Mouse (Mus musculus) midbrain, postnatal 0 days (tissue): Measurements from ENCODE around the gene Gm7233. TPM values are rescaled to one million over a fixed set of nuclear protein-coding genes. Genes with fewer than 3 reads are reported as not detected.
"Not testable (repeated sequence)": the region's sequence is repeated elsewhere in the genome, so short reads cannot be mapped to it uniquely, and the experiment has no call there.

Source experiments
- ATAC-seq: fragments of 200-750 bp; cut with Nextera tagmentation; 2 replicates; pipeline ENCODE4 v1.8.0; 2017; ENCODE audit warnings: moderate number of reproducible peaks, mild to moderate bottlenecking, moderate TSS enrichment, moderate library complexity; ENCODE audit not compliant: low FRiP score
- DNase-seq: peaks from one replicate; pipeline ENCODE4 v3.0.0-alpha.2; 2015; ENCODE audit warnings: low spot score
- H3K27ac ChIP-seq: fragments of 300-500 bp; sonication (generic); 2 replicates; pipeline ENCODE4 v1.5.1; 2014; ENCODE audit warnings: low read depth, mild to moderate bottlenecking, low read length, mixed read lengths
- H3K27me3 ChIP-seq: fragments of 300-500 bp; sonication (generic); 2 replicates; pipeline ENCODE4 v1.6.1; 2014; ENCODE audit warnings: low read length, control low read depth, mixed read lengths; ENCODE audit not compliant: insufficient read depth
- H3K36me3 ChIP-seq: fragments of 300-500 bp; sonication (generic); 2 replicates; pipeline ENCODE4 v1.6.1; 2014; ENCODE audit warnings: low read length, control low read depth, mixed read lengths; ENCODE audit not compliant: insufficient read depth
- H3K4me1 ChIP-seq: fragments of 300-500 bp; sonication (generic); 2 replicates; pipeline ENCODE4 v1.6.1; 2014; ENCODE audit warnings: mild to moderate bottlenecking, control low read depth, antibody characterized with exemption, low read length, mixed read lengths; ENCODE audit not compliant: insufficient read depth
- H3K4me2 ChIP-seq: fragments of 300-500 bp; sonication (generic); 2 replicates; pipeline ENCODE4 v1.6.1; 2014; ENCODE audit warnings: low read depth, mild to moderate bottlenecking, low read length, mixed read lengths; ENCODE audit not compliant: poor library complexity, severe bottlenecking
- H3K4me3 ChIP-seq: fragments of 300-500 bp; sonication (generic); 2 replicates; pipeline ENCODE4 v1.5.1; 2014; ENCODE audit warnings: low read depth, mild to moderate bottlenecking, low read length, moderate library complexity
- H3K9ac ChIP-seq: fragments of 300-500 bp; sonication (generic); replicated peaks from 2 replicates; pipeline ENCODE4 v1.6.1; 2014; ENCODE audit warnings: mild to moderate bottlenecking, low read length, moderate library complexity, mixed read lengths; ENCODE audit not compliant: poor library complexity, severe bottlenecking
- H3K9me3 ChIP-seq: fragments of 300-500 bp; sonication (generic); 2 replicates; pipeline ENCODE4 v1.6.1; 2016; ENCODE audit warnings: low read length, control low read depth
- WGBS: fragments of 180-500 bp; shearing (Covaris S2); extraction: QIAGEN DNeasy Blood & Tissue Kit; methylation state at CpG from one replicate; pipeline ENCODE4 v1.1.7; 2014; 5-methylcytosine and 5-hydroxymethylcytosine counted together
- polyA plus RNA-seq: library from polyadenylated mRNA; unstranded; fragments of >200 nt; fragmentation: Nextera tagmentation; extraction: Ambion mirVana; gene quantifications from 2 replicates; pipeline ENCODE4 v1.2.1, GENCODE M21; 2015
- total RNA-seq: library from RNA; depleted of rRNA; stranded (reverse); fragments of >200 nt; gene quantifications from 2 replicates; pipeline ENCODE4 v1.2.3, GENCODE M21; 2014; rRNA removed

Gm7233 gene
- total RNA-seq, result not detected in 2 replicates
- not detected in 2 replicates for polyA plus RNA-seq

GRCm38 (mm10) chr14:43179567-43179966 lies at the start of gene Gm7233:
Gene Gm7233 (plus strand): TSS chr14:43179867.
- not testable (repeated sequence) for H3K4me3 ChIP-seq, H3K9me3 ChIP-seq, H3K4me2 ChIP-seq, H3K36me3 ChIP-seq, H3K27ac ChIP-seq, H3K4me1 ChIP-seq, H3K27me3 ChIP-seq, H3K9ac ChIP-seq, ATAC-seq, DNase-seq
- WGBS, result 80% methylated on average over 4 of the region's 5 CpGs

DNA sequence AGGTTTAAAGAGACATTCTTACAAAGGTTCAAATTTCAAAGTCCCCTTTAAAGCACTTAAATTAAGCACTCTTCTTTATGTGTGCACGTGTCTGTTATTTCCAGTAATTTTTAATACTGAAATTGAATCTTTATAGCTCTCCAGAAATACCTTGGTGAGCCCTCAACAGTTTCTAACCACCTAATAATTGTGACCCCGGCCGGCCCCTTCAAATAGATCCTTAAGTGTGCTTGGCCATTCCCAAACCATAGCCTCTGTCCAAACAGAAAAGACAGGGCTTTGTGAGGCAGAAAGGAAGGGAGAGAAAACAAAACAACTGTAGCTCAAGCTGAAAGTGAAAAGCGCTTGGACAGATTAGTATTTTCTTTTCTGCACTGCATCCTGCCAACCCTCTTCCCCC lies 12.5 kb upstream of the Gm7233 start:
- WGBS, result 88% methylated on average over 4 of the region's 4 CpGs
- ATAC-seq, DNase-seq: not testable (repeated sequence)

GRCm38 (mm10) chr14:43167942-43168341 lies 11.7 kb upstream of the Gm7233 start:
- not testable (repeated sequence) for H3K4me1 ChIP-seq, H3K36me3 ChIP-seq, H3K4me3 ChIP-seq, H3K4me2 ChIP-seq, DNase-seq, H3K9ac ChIP-seq, H3K27ac ChIP-seq, H3K9me3 ChIP-seq, H3K27me3 ChIP-seq
- ATAC-seq, result 0 out of 2 replicates have a peak, but pooled peaks have one; percentile 56
- WGBS, result no CpG with 5 or more reads among the region's 10 CpGs

More for the DNA sequence above, 12.5 kb upstream of the Gm7233 start:
- H3K4me2 ChIP-seq, H3K9me3 ChIP-seq, H3K4me1 ChIP-seq, H3K27ac ChIP-seq, H3K9ac ChIP-seq, H3K4me3 ChIP-seq, H3K36me3 ChIP-seq, H3K27me3 ChIP-seq: not testable (repeated sequence)

- H3K4me2 ChIP-seq, DNase-seq, H3K9ac ChIP-seq, H3K4me1 ChIP-seq, H3K27ac ChIP-seq, H3K4me3 ChIP-seq, H3K9me3 ChIP-seq, H3K36me3 ChIP-seq, H3K27me3 ChIP-seq: not testable (repeated sequence)
- 23% methylated on average over 1 of the region's 10 CpGs for WGBS
- 0 out of 2 replicates have a peak, but pooled peaks have one; percentile 27 for ATAC-seq
Measured at GRCm38 (mm10) chr14:43168573-43169170, 11.0 kb upstream of the Gm7233 start.

GRCm38 (mm10) chr14:43235204-43235603 lies 55.5 kb downstream of the Gm7233 start, which contains the start of gene Gm8122:
Gene Gm8122 (minus strand): TSS chr14:43235304.
- H3K27me3 ChIP-seq, H3K4me1 ChIP-seq, ATAC-seq, H3K4me2 ChIP-seq, H3K9me3 ChIP-seq, H3K9ac ChIP-seq, H3K36me3 ChIP-seq, DNase-seq, H3K27ac ChIP-seq, H3K4me3 ChIP-seq: not testable (repeated sequence)
- WGBS, result 86% methylated on average over 3 of the region's 4 CpGs

Other genes with a start within 250 kb of the Gm7233 start
- not detected in 2 replicates for gene Gm8082, start 186.2 kb upstream of the Gm7233 start, total RNA-seq
- not detected in 2 replicates for gene Gm8082, start 186.2 kb upstream of the Gm7233 start, polyA plus RNA-seq
- not detected in 2 replicates for gene Gm10376, start 164.2 kb upstream of the Gm7233 start, total RNA-seq
- gene Gm10376, start 164.2 kb upstream of the Gm7233 start, polyA plus RNA-seq, result not detected in 2 replicates
- gene Gm8094, start 103.2 kb upstream of the Gm7233 start, total RNA-seq, result not detected in 2 replicates
- gene Gm8094, start 103.2 kb upstream of the Gm7233 start, polyA plus RNA-seq, result not detected in 2 replicates
- gene Gm8104, start 79.3 kb upstream of the Gm7233 start, total RNA-seq, result 0.24 TPM in 1 of 2 replicates, not detected in the other
- 0.26 and 0.27 TPM in 2 replicates for gene Gm8104, start 79.3 kb upstream of the Gm7233 start, polyA plus RNA-seq
- gene Gm8122, start 55.4 kb downstream of the Gm7233 start, total RNA-seq, result not detected in 2 replicates
- gene Gm8122, start 55.4 kb downstream of the Gm7233 start, polyA plus RNA-seq, result not detected in 2 replicates
- gene Gm8126, start 78.8 kb downstream of the Gm7233 start, total RNA-seq, result not detected in 2 replicates
- not detected in 2 replicates for gene Gm8126, start 78.8 kb downstream of the Gm7233 start, polyA plus RNA-seq
- 0.24 TPM in 1 of 2 replicates, not detected in the other for gene Gm9732, start 95.2 kb downstream of the Gm7233 start, total RNA-seq
- not detected in 2 replicates for gene Gm9732, start 95.2 kb downstream of the Gm7233 start, polyA plus RNA-seq
- not detected in 2 replicates for gene Gm8127, start 114.0 kb downstream of the Gm7233 start, total RNA-seq
- gene Gm8127, start 114.0 kb downstream of the Gm7233 start, polyA plus RNA-seq, result not detected in 2 replicates
- not detected in 2 replicates for gene 1700001F09Rik, start 167.9 kb downstream of the Gm7233 start, total RNA-seq
- gene 1700001F09Rik, start 167.9 kb downstream of the Gm7233 start, polyA plus RNA-seq, result 0.30 TPM in 1 of 2 replicates, not detected in the other
- gene Gm8138, start 236.5 kb downstream of the Gm7233 start, total RNA-seq, result not detected in 2 replicates
- not detected in 2 replicates for gene Gm8138, start 236.5 kb downstream of the Gm7233 start, polyA plus RNA-seq